Mouse (Mus musculus): ENCODE results near the gene Aldh1a2. TPM values are rescaled to one million over a fixed set of nuclear protein-coding genes. Genes with fewer than 3 reads are reported as not detected.

The Aldh1a2 gene
- polyA plus RNA-seq, 1 experiment = 1.5 TPM

GRCm38 (mm10) chr9:71336674-71337073 is 121.1 kb downstream of the Aldh1a2 start:
- Histone ChIP-seq H3K4me3 (replicated peaks; ENCODE audit: control insufficient read depth, low read depth, low read length) (no peak overlapping the region), H3K27ac (ENCODE audit: control insufficient read depth, insufficient read depth, low read depth, low read length, poor library complexity) (no peak overlapping the region), H3K4me1 (ENCODE audit: control insufficient read depth, insufficient read depth, low read length) (no peaks in the 10 kb centered on the region)
- WGBS = 49% methylated on average over 4 of the region's 4 CpGs
- TF ChIP-seq POLR2A (IDR thresholded peaks at IDR 0.05; ENCODE audit: borderline replicate concordance, control insufficient read depth, low read depth, low read length) (no peak), CTCF (IDR thresholded peaks at IDR 0.05; ENCODE audit: control insufficient read depth, insufficient read depth, low read length) (no peak)

DNA sequence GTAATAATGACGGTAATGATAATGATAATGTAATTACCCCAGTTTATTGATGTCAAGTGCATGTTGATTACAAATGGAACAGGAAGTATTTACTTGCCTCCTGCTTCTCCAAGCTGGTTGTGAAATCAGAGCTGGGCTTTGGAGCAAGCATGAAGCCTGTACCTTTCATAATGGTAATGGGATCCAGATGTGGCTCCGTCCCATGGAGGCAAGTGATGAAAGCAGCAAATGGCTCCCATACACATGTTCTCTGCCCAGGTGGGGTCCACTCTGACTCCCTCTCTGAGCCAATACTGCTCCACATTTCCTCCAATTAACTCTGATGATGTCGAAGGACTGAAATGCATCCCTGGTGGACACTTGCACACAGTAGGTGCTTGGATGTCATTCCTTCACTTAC is 121.8 kb downstream of the Aldh1a2 start:
- no peaks in the 10 kb centered on the region for H3K4me1 ChIP-seq (ENCODE audit: control insufficient read depth, insufficient read depth, low read length)
- H3K4me3 ChIP-seq (replicated peaks; ENCODE audit: control insufficient read depth, low read depth, low read length) = no peak overlapping the region
- no peak overlapping the region; the same call in 1 of the 2 replicates for H3K27ac ChIP-seq (ENCODE audit: control insufficient read depth, insufficient read depth, low read depth, low read length, poor library complexity)
- TF ChIP-seq CTCF (IDR thresholded peaks at IDR 0.05; ENCODE audit: control insufficient read depth, insufficient read depth, low read length) (no peak), POLR2A (IDR thresholded peaks at IDR 0.05; ENCODE audit: borderline replicate concordance, control insufficient read depth, low read depth, low read length) (no peak)
- 73% methylated on average over 3 of the region's 3 CpGs for WGBS

DNA sequence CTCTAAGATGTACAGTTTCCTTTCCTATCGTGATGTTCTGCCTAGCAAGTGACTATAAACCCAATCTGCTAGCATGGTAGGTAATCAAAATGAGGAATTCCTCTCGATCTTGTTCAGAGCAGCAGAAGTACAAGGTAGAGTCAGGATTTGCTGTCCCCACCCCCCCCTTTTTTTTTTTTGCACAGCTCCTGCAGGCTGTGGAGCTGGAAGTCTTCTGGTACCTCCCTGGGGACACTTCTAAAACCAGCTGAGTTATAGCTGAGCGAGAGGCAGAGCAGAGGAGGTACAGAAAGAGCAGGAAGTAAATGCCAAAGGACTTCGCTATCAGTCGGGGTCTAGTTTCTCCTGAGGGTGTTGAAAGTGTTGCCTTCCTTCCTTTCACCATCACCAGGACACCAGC is 124.5 kb downstream of the Aldh1a2 start:
- WGBS = 18% methylated on average over 5 of the region's 5 CpGs
- no peak overlapping the region for H3K27ac ChIP-seq (ENCODE audit: control insufficient read depth, insufficient read depth, low read depth, low read length, poor library complexity)

More for the DNA sequence above, 124.5 kb downstream of the Aldh1a2 start:
- Histone ChIP-seq H3K4me3 (replicated peaks; ENCODE audit: control insufficient read depth, low read depth, low read length) (no peak overlapping the region), H3K4me1 (ENCODE audit: control insufficient read depth, insufficient read depth, low read length) (no peaks in the 10 kb centered on the region)
- TF ChIP-seq CTCF (IDR thresholded peaks at IDR 0.05; ENCODE audit: control insufficient read depth, insufficient read depth, low read length) = no peak
- no peak for TF ChIP-seq POLR2A (IDR thresholded peaks at IDR 0.05; ENCODE audit: borderline replicate concordance, control insufficient read depth, low read depth, low read length)

Other genes with a start within 250 kb of the Aldh1a2 start
- 14.1 and 17.7 TPM in 2 replicates for gene Aqp9, start 47.1 kb upstream of the Aldh1a2 start, polyA plus RNA-seq (2011; ENCODE audit: insufficient read depth, insufficient read length, low replicate concordance, missing spikeins)

All from bone marrow, adult 2 months (tissue).